Mouse (Mus musculus) midbrain, embryonic 16.5 days (tissue): ENCODE results near the gene Ybey. TPM values are rescaled to one million over a fixed set of nuclear protein-coding genes. Genes with fewer than 3 reads are reported as not detected.

Experiments used
- ATAC-seq: fragments of 200-750 bp; cut with Nextera tagmentation; 2 replicates; pipeline ENCODE4 v1.8.0; 2017; ENCODE audit warnings: moderate TSS enrichment
- H3K27ac ChIP-seq: fragments of 300-500 bp; sonication (generic); 2 replicates; pipeline ENCODE4 v1.5.1; 2014; ENCODE audit warnings: mild to moderate bottlenecking, low read length, mixed read lengths
- H3K27me3 ChIP-seq: fragments of 300-500 bp; sonication (generic); 2 replicates; pipeline ENCODE4 v1.6.1; 2014; ENCODE audit warnings: low read depth, low read length, mixed read lengths; ENCODE audit not compliant: control insufficient read depth, insufficient read depth
- H3K36me3 ChIP-seq: fragments of 300-500 bp; sonication (generic); 2 replicates; pipeline ENCODE4 v1.6.1; 2014; ENCODE audit warnings: mild to moderate bottlenecking, low read length, moderate library complexity, mixed read lengths; ENCODE audit not compliant: control insufficient read depth, insufficient read depth
- H3K4me1 ChIP-seq: fragments of 300-500 bp; sonication (generic); 2 replicates; pipeline ENCODE4 v1.6.1; 2014; ENCODE audit warnings: mild to moderate bottlenecking, low read length, mixed read lengths; ENCODE audit not compliant: control insufficient read depth, insufficient read depth
- H3K4me2 ChIP-seq: fragments of 300-500 bp; sonication (generic); 2 replicates; pipeline ENCODE4 v1.6.1; 2014; ENCODE audit warnings: mild to moderate bottlenecking, low read length, mixed read lengths
- H3K4me3 ChIP-seq: fragments of 300-500 bp; sonication (generic); 2 replicates; pipeline ENCODE4 v1.5.1; 2014; ENCODE audit warnings: low read depth, mild to moderate bottlenecking, low read length, moderate library complexity, mixed read lengths
- H3K9ac ChIP-seq: fragments of 300-500 bp; sonication (generic); 2 replicates; pipeline ENCODE4 v1.6.1; 2014; ENCODE audit warnings: low read depth, low read length, mixed read lengths
- H3K9me3 ChIP-seq: fragments of 300-500 bp; sonication (generic); replicated peaks from 2 replicates; pipeline ENCODE4 v1.6.1; 2014; ENCODE audit warnings: mild to moderate bottlenecking, low read length, mixed read lengths; ENCODE audit not compliant: control insufficient read depth, poor library complexity, severe bottlenecking
- WGBS: fragments of 180-500 bp; shearing (Covaris S2); extraction: QIAGEN DNeasy Blood & Tissue Kit; methylation state at CpG from one replicate; pipeline ENCODE4 v1.1.7; 2014; 5-methylcytosine and 5-hydroxymethylcytosine counted together
- polyA plus RNA-seq: library from polyadenylated mRNA; unstranded; fragments of >200 nt; fragmentation: Nextera tagmentation; extraction: Ambion mirVana; gene quantifications from 2 replicates; pipeline ENCODE4 v1.2.1, GENCODE M21; 2015

Gene Ybey
- polyA plus RNA-seq, 1 experiment from 2014 or later, result 6.4 TPM

GRCm38 (mm10) chr10:76455289-76455688, 13.6 kb downstream of the Ybey start:
- Histone ChIP-seq H3K36me3 (no peaks in the 10 kb centered on the region), H3K4me2 (no peak overlapping the region), H3K9me3 (no peaks in the 10 kb centered on the region), H3K4me3 (no peak overlapping the region), H3K9ac (no peak overlapping the region), H3K27ac (no peak overlapping the region), H3K4me1 (no peaks in the 10 kb centered on the region), H3K27me3 (no peaks in the 10 kb centered on the region)
- 0 out of 2 replicates have a peak, but pooled peaks have one; percentile 21 for ATAC-seq
- 56% methylated on average over 5 of the region's 5 CpGs for WGBS

GRCm38 (mm10) chr10:76448851-76449250, 20.1 kb downstream of the Ybey start, which contains the start of gene 2610028H24Rik:
2610028H24Rik (plus strand) TSS chr10:76449081.
- Histone ChIP-seq H3K9ac (no peak within 1 kb of the TSS), H3K4me3 (no peak within 1 kb of the TSS), H3K36me3 (no peaks in the 10 kb centered on the region), H3K9me3 (no peaks in the 10 kb centered on the region), H3K27me3 (no peaks in the 10 kb centered on the region), H3K4me2 (no peak within 1 kb of the TSS), H3K27ac (no peak within 1 kb of the TSS), H3K4me1 (no peaks in the 10 kb centered on the region)
- 64% methylated on average over 5 of the region's 5 CpGs for WGBS
- ATAC-seq, result no peak

GRCm38 (mm10) chr10:76447406-76448229, 21.3 kb downstream of the Ybey start:
- Histone ChIP-seq H3K9me3 (no peaks in the 10 kb centered on the region), H3K4me1 (peaks cover 6% of the 10 kb centered on the region), H3K36me3 (no peaks in the 10 kb centered on the region), H3K4me2 (no peak overlapping the region), H3K27ac (no peak overlapping the region), H3K9ac (no peak overlapping the region), H3K4me3 (no peak overlapping the region), H3K27me3 (no peaks in the 10 kb centered on the region)
- ATAC-seq, result no peak
- 83% methylated on average over 15 of the region's 15 CpGs for whole genome bisulfite sequencing

GRCm38 (mm10) chr10:76445996-76446681, 22.8 kb downstream of the Ybey start:
- no peak for ATAC-seq
- no peak overlapping the region for H3K4me2 ChIP-seq
- H3K9ac ChIP-seq, result no peak overlapping the region
- H3K27ac ChIP-seq, result no peak overlapping the region
- peaks cover 13% of the 10 kb centered on the region for H3K4me1 ChIP-seq
- no peaks in the 10 kb centered on the region for H3K9me3 ChIP-seq
- no peak overlapping the region for H3K4me3 ChIP-seq
- WGBS, result 89% methylated on average over 4 of the region's 4 CpGs
- no peaks in the 10 kb centered on the region for H3K27me3 ChIP-seq
- no peaks in the 10 kb centered on the region for H3K36me3 ChIP-seq

GRCm38 (mm10) chr10:76442178-76443088, 26.5 kb downstream of the Ybey start, which contains the start of gene Pcnt:
Pcnt (minus strand) TSS chr10:76442786.
- H3K9me3 ChIP-seq, result no peaks in the 10 kb centered on the region
- H3K27ac ChIP-seq, result peak within 1 kb of the TSS; percentile 83
- peaks cover 14% of the 10 kb centered on the region for H3K4me1 ChIP-seq
- peak within 1 kb of the TSS; percentile 63 for H3K4me3 ChIP-seq
- H3K4me2 ChIP-seq, result peak within 1 kb of the TSS; percentile 78
- peak within 1 kb of the TSS; percentile 71 for H3K9ac ChIP-seq
- under 1% methylated on average over 78 of the region's 78 CpGs for WGBS
- no peaks in the 10 kb centered on the region for H3K27me3 ChIP-seq
- ATAC-seq, result peak; percentile 99
- 0 out of 2 replicates have a peak, but pooled peaks cover 2% of the 10 kb centered on the region for H3K36me3 ChIP-seq

GRCm38 (mm10) chr10:76440281-76440680, 28.6 kb downstream of the Ybey start, which contains the start of gene AC141477.1:
AC141477.1 (minus strand) TSS chr10:76440444.
- Histone ChIP-seq H3K4me3 (no peak within 1 kb of the TSS), H3K4me2 (no peak within 1 kb of the TSS; the same call in 1 of the 2 replicates), H3K36me3 (peaks cover 10% of the 10 kb centered on the region; the same call in 1 of the 2 replicates), H3K27me3 (no peaks in the 10 kb centered on the region), H3K9me3 (no peaks in the 10 kb centered on the region), H3K27ac (no peak within 1 kb of the TSS), H3K9ac (no peak within 1 kb of the TSS), H3K4me1 (peaks cover 14% of the 10 kb centered on the region)
- 94% methylated on average over 17 of the region's 17 CpGs for WGBS
- ATAC-seq, result no peak

GRCm38 (mm10) chr10:76439107-76439890, 29.6 kb downstream of the Ybey start:
- no peak overlapping the region for H3K9ac ChIP-seq
- H3K27ac ChIP-seq, result no peak overlapping the region
- no peaks in the 10 kb centered on the region for H3K9me3 ChIP-seq
- H3K4me3 ChIP-seq, result no peak overlapping the region
- ATAC-seq, result no peak
- H3K36me3 ChIP-seq, result peaks cover 10% of the 10 kb centered on the region; the same call in 1 of the 2 replicates
- no peak overlapping the region for H3K4me2 ChIP-seq
- WGBS, result 93% methylated on average over 9 of the region's 9 CpGs
- H3K4me1 ChIP-seq, result peaks cover 14% of the 10 kb centered on the region
- no peaks in the 10 kb centered on the region for H3K27me3 ChIP-seq

- no peak overlapping the region for H3K27ac ChIP-seq
- H3K9me3 ChIP-seq, result no peaks in the 10 kb centered on the region
- H3K9ac ChIP-seq, result no peak overlapping the region
- no peaks in the 10 kb centered on the region for H3K27me3 ChIP-seq
- H3K4me2 ChIP-seq, result no peak overlapping the region
- no peaks in the 10 kb centered on the region for H3K4me1 ChIP-seq
- H3K36me3 ChIP-seq, result peaks cover 27% of the 10 kb centered on the region
- no peak overlapping the region for H3K4me3 ChIP-seq
- WGBS, result 97% methylated on average over 11 of the region's 11 CpGs
- ATAC-seq, result no peak
Measured at GRCm38 (mm10) chr10:76433925-76434324, 35.0 kb downstream of the Ybey start.
